Mouse (Mus musculus): ENCODE data around the gene Slc44a4. TPM values are rescaled to one million over a fixed set of nuclear protein-coding genes. Genes with fewer than 3 reads are reported as not detected.
A peak's percentile ranks its signal among the peaks of the same experiment; 100 is the strongest.
"Not testable (repeated sequence)": the region's sequence is repeated elsewhere in the genome, so short reads cannot be mapped to it uniquely, and the experiment has no call there.

The Slc44a4 gene
- polyA plus RNA-seq, 1 experiment from 2014 or later, result not detected

- Histone ChIP-seq H3K27ac (replicated peaks; ENCODE audit: low read depth, low read length) (no peak overlapping the region), H3K9ac (ENCODE audit: low read length) (no peak overlapping the region), H3K4me2 (ENCODE audit: low read depth, severe bottlenecking) (no peak overlapping the region), H3K9me3 (ENCODE audit: control insufficient read depth, low read length) (no peaks in the 10 kb centered on the region), H3K27me3 (ENCODE audit: control insufficient read depth, insufficient read depth, low read length) (no peaks in the 10 kb centered on the region), H3K36me3 (ENCODE audit: control insufficient read depth, insufficient read depth, low read length) (peaks cover 12% of the 10 kb centered on the region), H3K4me3 (ENCODE audit: low read depth, low read length) (peak overlapping the region; percentile 83; the same call in 1 of the 2 replicates), H3K4me1 (ENCODE audit: control insufficient read depth, insufficient read depth, low read length) (peaks cover 19% of the 10 kb centered on the region; the same call in 1 of the 2 replicates)
- no peak for DNase-seq (ENCODE audit: low spot score)
- WGBS, result 91% methylated on average over 17 of the region's 17 CpGs
- no peak for ATAC-seq (ENCODE audit: insufficient number of reproducible peaks, low FRiP score, low TSS enrichment, low read depth)
Measured at GRCm38 (mm10) chr17:34896366-34896765, 17.9 kb upstream of the Slc44a4 start.

DNA sequence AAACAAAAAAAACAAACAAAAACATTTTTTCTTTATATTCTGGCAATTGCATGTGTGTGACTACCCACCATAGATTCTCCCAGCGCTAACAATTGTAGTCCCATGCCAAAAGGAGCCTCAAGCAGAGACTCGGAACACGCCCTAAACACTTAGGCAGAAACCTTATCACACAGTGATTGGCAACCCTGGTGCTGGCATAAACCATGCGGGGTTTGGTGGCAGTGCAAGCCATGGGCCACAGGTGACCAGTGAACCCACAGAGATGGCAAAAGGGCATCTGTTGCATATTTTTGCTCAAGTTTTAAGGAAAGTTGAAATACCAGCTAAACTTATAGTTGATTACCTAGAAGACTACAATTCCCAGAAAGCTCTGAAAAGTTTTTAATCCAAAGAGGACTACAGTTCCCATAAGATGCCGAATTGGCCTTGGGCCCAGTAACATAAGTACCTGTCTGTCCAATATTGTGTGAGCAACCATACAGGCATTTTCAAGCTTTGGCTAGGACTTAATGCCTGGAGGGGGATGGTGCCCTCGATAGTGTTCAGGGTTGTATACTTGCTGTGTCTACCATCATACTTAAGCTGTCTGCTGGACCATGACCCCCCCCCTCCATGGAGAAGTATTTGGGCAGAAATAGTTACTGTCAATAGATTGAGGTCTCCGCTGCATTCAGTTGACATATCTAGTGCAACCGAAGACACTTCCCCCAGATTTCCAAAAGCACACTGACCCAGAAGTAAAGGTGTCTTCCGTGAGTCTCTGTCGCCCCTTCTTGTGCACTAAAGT, 16.7 kb upstream of the Slc44a4 start:
- peaks cover 19% of the 10 kb centered on the region; the same call in 1 of the 2 replicates for H3K4me1 ChIP-seq (ENCODE audit: control insufficient read depth, insufficient read depth, low read length)
- WGBS, result 22% methylated on average over 10 of the region's 10 CpGs
- no peak for DNase-seq (ENCODE audit: low spot score)

GRCm38 (mm10) chr17:34898160-34898586, 16.1 kb upstream of the Slc44a4 start, which contains the start of the genes C2 and Ehmt2:
Gene C2 (minus strand): TSS chr17:34898265.
Gene Ehmt2 (plus strand): TSS chr17:34898469.
- ATAC-seq (ENCODE audit: insufficient number of reproducible peaks, low FRiP score, low TSS enrichment, low read depth) (no peak), DNase-seq (ENCODE audit: low spot score) (peak; percentile 87)
- H3K9ac ChIP-seq (ENCODE audit: low read length), result peak within 1 kb of the TSS; percentile 97
- H3K9me3 ChIP-seq (ENCODE audit: control insufficient read depth, low read length), result no peaks in the 10 kb centered on the region
- peaks cover 19% of the 10 kb centered on the region; the same call in 1 of the 2 replicates for H3K4me1 ChIP-seq (ENCODE audit: control insufficient read depth, insufficient read depth, low read length)
- no peaks in the 10 kb centered on the region for H3K27me3 ChIP-seq (ENCODE audit: control insufficient read depth, insufficient read depth, low read length)
- peaks cover 20% of the 10 kb centered on the region for H3K36me3 ChIP-seq (ENCODE audit: control insufficient read depth, insufficient read depth, low read length)
- peak within 1 kb of the TSS; percentile 95 for H3K27ac ChIP-seq (replicated peaks; ENCODE audit: low read depth, low read length)
- H3K4me3 ChIP-seq (ENCODE audit: low read depth, low read length), result peak within 1 kb of the TSS; percentile 69
- H3K4me2 ChIP-seq (ENCODE audit: low read depth, severe bottlenecking), result peak within 1 kb of the TSS; percentile 94
- under 1% methylated on average over 25 of the region's 44 CpGs for WGBS

More for the DNA sequence above, 16.7 kb upstream of the Slc44a4 start:
- Histone ChIP-seq H3K36me3 (ENCODE audit: control insufficient read depth, insufficient read depth, low read length) (peaks cover 15% of the 10 kb centered on the region), H3K4me3 (ENCODE audit: low read depth, low read length) (peak overlapping the region; percentile 69), H3K27me3 (ENCODE audit: control insufficient read depth, insufficient read depth, low read length) (no peaks in the 10 kb centered on the region), H3K9me3 (ENCODE audit: control insufficient read depth, low read length) (no peaks in the 10 kb centered on the region), H3K4me2 (ENCODE audit: low read depth, severe bottlenecking) (peak overlapping the region; percentile 94), H3K9ac (ENCODE audit: low read length) (peak overlapping the region; percentile 97), H3K27ac (replicated peaks; ENCODE audit: low read depth, low read length) (peak overlapping the region; percentile 95; the same call in 1 of the 2 replicates)
- no peak for ATAC-seq (ENCODE audit: insufficient number of reproducible peaks, low FRiP score, low TSS enrichment, low read depth)

- ATAC-seq (ENCODE audit: insufficient number of reproducible peaks, low FRiP score, low TSS enrichment, low read depth), result no peak
- Histone ChIP-seq H3K9me3 (ENCODE audit: control insufficient read depth, low read length) (no peaks in the 10 kb centered on the region), H3K9ac (ENCODE audit: low read length) (peak overlapping the region; percentile 97), H3K4me1 (ENCODE audit: control insufficient read depth, insufficient read depth, low read length) (peaks cover 16% of the 10 kb centered on the region; the same call in 1 of the 2 replicates), H3K36me3 (ENCODE audit: control insufficient read depth, insufficient read depth, low read length) (peaks cover 23% of the 10 kb centered on the region), H3K27ac (replicated peaks; ENCODE audit: low read depth, low read length) (peak overlapping the region; percentile 95), H3K4me3 (ENCODE audit: low read depth, low read length) (peak overlapping the region; percentile 69), H3K4me2 (ENCODE audit: low read depth, severe bottlenecking) (peak overlapping the region; percentile 94), H3K27me3 (ENCODE audit: control insufficient read depth, insufficient read depth, low read length) (no peaks in the 10 kb centered on the region)
- DNase-seq (ENCODE audit: low spot score), result peak; percentile 70
- WGBS, result 0% methylated on average over 10 of the region's 47 CpGs
Measured at GRCm38 (mm10) chr17:34898706-34899052, 15.6 kb upstream of the Slc44a4 start.

DNA sequence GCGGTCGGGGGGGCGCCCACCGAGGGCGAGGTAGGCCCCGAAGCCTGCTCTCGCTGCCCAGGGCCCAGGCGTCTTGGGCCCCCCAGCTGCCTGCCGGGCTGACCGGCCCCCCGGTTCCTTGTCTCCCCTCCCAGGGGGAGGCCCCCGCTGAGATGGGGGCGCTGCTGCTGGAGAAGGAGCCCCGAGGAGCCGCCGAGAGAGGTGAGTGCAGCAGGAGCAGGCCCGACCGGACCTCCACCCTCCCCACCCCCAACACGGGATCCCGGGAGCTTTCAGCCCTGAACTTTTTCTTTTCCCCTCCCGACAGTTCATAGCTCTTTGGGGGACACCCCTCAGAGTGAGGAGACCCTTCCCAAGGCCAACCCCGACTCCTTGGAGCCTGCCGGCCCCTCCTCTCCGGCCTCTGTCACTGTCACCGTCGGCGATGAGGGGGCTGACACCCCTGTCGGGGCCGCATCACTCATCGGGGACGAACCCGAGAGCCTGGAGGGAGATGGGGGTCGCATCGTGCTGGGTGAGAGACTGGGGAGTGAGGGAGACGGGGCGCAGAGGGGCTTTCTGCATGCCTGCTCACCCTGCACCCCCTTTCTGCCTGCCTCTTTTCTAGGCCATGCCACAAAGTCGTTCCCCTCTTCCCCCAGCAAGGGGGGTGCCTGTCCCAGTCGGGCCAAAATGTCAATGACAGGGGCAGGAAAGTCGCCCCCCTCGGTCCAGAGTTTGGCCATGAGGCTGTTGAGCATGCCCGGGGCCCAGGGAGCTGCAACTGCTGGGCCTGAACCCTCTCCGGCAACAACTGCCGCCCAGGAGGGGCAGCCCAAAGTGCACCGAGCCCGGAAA, 15.0 kb upstream of the Slc44a4 start:
- whole genome bisulfite sequencing, result under 1% methylated on average over 40 of the region's 45 CpGs

GRCm38 (mm10) chr17:34899890-34900243, 14.4 kb upstream of the Slc44a4 start:
- DNase-seq (ENCODE audit: low spot score), result no peak
- Histone ChIP-seq H3K9ac (ENCODE audit: low read length) (peak overlapping the region; percentile 97), H3K36me3 (ENCODE audit: control insufficient read depth, insufficient read depth, low read length) (peaks cover 27% of the 10 kb centered on the region), H3K9me3 (ENCODE audit: control insufficient read depth, low read length) (no peaks in the 10 kb centered on the region), H3K4me2 (ENCODE audit: low read depth, severe bottlenecking) (peak overlapping the region; percentile 94), H3K27me3 (ENCODE audit: control insufficient read depth, insufficient read depth, low read length) (no peaks in the 10 kb centered on the region), H3K4me3 (ENCODE audit: low read depth, low read length) (peak overlapping the region; percentile 69), H3K4me1 (ENCODE audit: control insufficient read depth, insufficient read depth, low read length) (peaks cover 12% of the 10 kb centered on the region; the same call in 1 of the 2 replicates), H3K27ac (replicated peaks; ENCODE audit: low read depth, low read length) (peak overlapping the region; percentile 95)
- no peak for ATAC-seq (ENCODE audit: insufficient number of reproducible peaks, low FRiP score, low TSS enrichment, low read depth)
- WGBS, result 6% methylated on average over 5 of the region's 5 CpGs

More for the DNA sequence above, 15.0 kb upstream of the Slc44a4 start:
- Histone ChIP-seq H3K4me3 (ENCODE audit: low read depth, low read length) (peak overlapping the region; percentile 69), H3K4me2 (ENCODE audit: low read depth, severe bottlenecking) (peak overlapping the region; percentile 94), H3K9ac (ENCODE audit: low read length) (peak overlapping the region; percentile 97), H3K9me3 (ENCODE audit: control insufficient read depth, low read length) (no peaks in the 10 kb centered on the region), H3K27ac (replicated peaks; ENCODE audit: low read depth, low read length) (peak overlapping the region; percentile 95), H3K4me1 (ENCODE audit: control insufficient read depth, insufficient read depth, low read length) (peaks cover 12% of the 10 kb centered on the region; the same call in 1 of the 2 replicates), H3K27me3 (ENCODE audit: control insufficient read depth, insufficient read depth, low read length) (no peaks in the 10 kb centered on the region), H3K36me3 (ENCODE audit: control insufficient read depth, insufficient read depth, low read length) (peaks cover 23% of the 10 kb centered on the region)
- ATAC-seq (ENCODE audit: insufficient number of reproducible peaks, low FRiP score, low TSS enrichment, low read depth) (no peak), DNase-seq (ENCODE audit: low spot score) (peak; percentile 54)

GRCm38 (mm10) chr17:34900826-34901225, 13.4 kb upstream of the Slc44a4 start:
- H3K9me3 ChIP-seq (ENCODE audit: control insufficient read depth, low read length); H3K27ac ChIP-seq (replicated peaks; ENCODE audit: low read depth, low read length); DNase-seq (ENCODE audit: low spot score); ATAC-seq (ENCODE audit: insufficient number of reproducible peaks, low FRiP score, low TSS enrichment, low read depth); H3K27me3 ChIP-seq (ENCODE audit: control insufficient read depth, insufficient read depth, low read length); H3K4me3 ChIP-seq (ENCODE audit: low read depth, low read length); H3K4me2 ChIP-seq (ENCODE audit: low read depth, severe bottlenecking); H3K9ac ChIP-seq (ENCODE audit: low read length): not testable (repeated sequence)
- Histone ChIP-seq H3K36me3 (ENCODE audit: control insufficient read depth, insufficient read depth, low read length) (peaks cover 34% of the 10 kb centered on the region), H3K4me1 (ENCODE audit: control insufficient read depth, insufficient read depth, low read length) (peaks cover 12% of the 10 kb centered on the region; the same call in 1 of the 2 replicates)

GRCm38 (mm10) chr17:34901948-34902347, 12.3 kb upstream of the Slc44a4 start:
- not testable (repeated sequence) for H3K27me3 ChIP-seq (ENCODE audit: control insufficient read depth, insufficient read depth, low read length); H3K9me3 ChIP-seq (ENCODE audit: control insufficient read depth, low read length); ATAC-seq (ENCODE audit: insufficient number of reproducible peaks, low FRiP score, low TSS enrichment, low read depth); H3K4me3 ChIP-seq (ENCODE audit: low read depth, low read length); H3K27ac ChIP-seq (replicated peaks; ENCODE audit: low read depth, low read length); H3K4me2 ChIP-seq (ENCODE audit: low read depth, severe bottlenecking); DNase-seq (ENCODE audit: low spot score); H3K9ac ChIP-seq (ENCODE audit: low read length)
- peaks cover 11% of the 10 kb centered on the region; the same call in 1 of the 2 replicates for H3K4me1 ChIP-seq (ENCODE audit: control insufficient read depth, insufficient read depth, low read length)
- peaks cover 36% of the 10 kb centered on the region for H3K36me3 ChIP-seq (ENCODE audit: control insufficient read depth, insufficient read depth, low read length)
- 91% methylated on average over 9 of the region's 10 CpGs for WGBS
